16 mouse cellular contexts compared by ENCODE assay signal in the genomic region with DNA sequence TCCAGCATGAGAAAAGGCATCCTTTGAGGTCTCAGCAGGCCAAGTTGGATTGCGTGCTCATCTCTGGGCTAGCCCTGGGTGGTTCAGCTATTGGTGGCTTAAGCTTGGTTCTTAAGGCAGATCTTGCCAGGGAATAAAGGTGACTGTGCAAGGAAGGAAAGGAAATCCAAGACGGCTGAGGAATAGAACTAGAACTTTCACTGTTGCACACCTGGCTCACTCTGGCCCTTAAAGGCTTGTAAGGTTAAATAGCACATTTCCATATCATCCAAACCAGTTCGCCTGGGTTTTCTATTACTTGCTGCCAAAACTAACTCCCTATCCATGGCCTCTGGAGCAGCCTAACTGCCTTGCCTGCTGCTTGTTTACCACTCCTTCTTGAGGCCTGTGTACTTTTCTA.
"Had no signal": no experiment of that assay in that cellular context is flagged by ENCODE, and none has a peak within 500 bp of the region (broad histone marks: within the 10 kb centered on the region; RNA-seq: fewer than 3 reads in every experiment).

No protein-coding gene starts in this region.

- H3K9ac ChIP-seq: liver, embryonic 13.5 days; liver, embryonic 15.5 days; liver, postnatal 0 days; lung, embryonic 15.5 days; midbrain, embryonic 12.5 days; neural tube, embryonic 12.5 days; stomach, embryonic 15.5 days had no signal

- H3K36me3 ChIP-seq: liver, embryonic 13.5 days; liver, embryonic 15.5 days; lung, embryonic 15.5 days; midbrain, embryonic 12.5 days; neural tube, embryonic 12.5 days; stomach, embryonic 15.5 days had no signal

- DNase-seq: liver, embryonic 13.5 days; liver, postnatal 0 days; midbrain, embryonic 14.5 days; right cerebral cortex, postnatal 14 days; thymus, adult 2 months; thymus, postnatal 25 days; thymus, postnatal 4 days had no signal

- ATAC-seq: liver, postnatal 0 days had no signal

- H3K4me3 ChIP-seq: liver, embryonic 13.5 days; liver, embryonic 15.5 days; lung, embryonic 15.5 days; megakaryocyte, embryonic 14.5 days; midbrain, embryonic 12.5 days; neural tube, embryonic 12.5 days; stomach, embryonic 15.5 days had no signal

- H3K4me1 ChIP-seq: liver, embryonic 13.5 days; liver, embryonic 15.5 days; lung, embryonic 15.5 days; neural tube, embryonic 12.5 days; stomach, embryonic 15.5 days had no signal

- H3K4me2 ChIP-seq: liver, embryonic 11.5 days; liver, embryonic 13.5 days; liver, embryonic 15.5 days; lung, embryonic 15.5 days; midbrain, embryonic 12.5 days; neural tube, embryonic 12.5 days; stomach, embryonic 15.5 days had no signal

- H3K27me3 ChIP-seq: liver, embryonic 13.5 days; liver, embryonic 15.5 days; lung, embryonic 15.5 days; midbrain, embryonic 12.5 days; neural tube, embryonic 12.5 days; stomach, embryonic 15.5 days had no signal

- H3K9me3 ChIP-seq: liver, embryonic 13.5 days; liver, embryonic 15.5 days; lung, embryonic 15.5 days; megakaryocyte, embryonic 14.5 days; midbrain, embryonic 12.5 days; neural tube, embryonic 12.5 days; stomach, embryonic 15.5 days had no signal

- H3K27ac ChIP-seq: liver, embryonic 13.5 days; liver, embryonic 15.5 days; lung, embryonic 15.5 days; macrophage; midbrain, embryonic 12.5 days; neural tube, embryonic 12.5 days; stomach, embryonic 15.5 days; stomach, postnatal 0 days had no signal
